Mouse (Mus musculus) ES-Bruce4 (cell line): ENCODE measurements around the gene Jrkl. TPM values are rescaled to one million over a fixed set of nuclear protein-coding genes. Genes with fewer than 3 reads are reported as not detected.

Experiments
- H3K27ac ChIP-seq: 2 replicates; pipeline ENCODE4 v1.5.1; 2012; ENCODE audit warnings: low read length, inconsistent platforms; ENCODE audit not compliant: insufficient read depth
- H3K27me3 ChIP-seq: 2 replicates; pipeline ENCODE4 v1.6.1; 2012; ENCODE audit warnings: mild to moderate bottlenecking, low read length, inconsistent platforms; ENCODE audit not compliant: control insufficient read depth, poor library complexity, insufficient read depth, severe bottlenecking
- H3K36me3 ChIP-seq: 2 replicates; pipeline ENCODE4 v1.6.1; 2012; ENCODE audit warnings: inconsistent platforms, mild to moderate bottlenecking, low read length, moderate library complexity; ENCODE audit not compliant: control insufficient read depth, poor library complexity, insufficient read depth, severe bottlenecking
- H3K4me1 ChIP-seq: one replicate; pipeline ENCODE4 v1.8.1; 2011; ENCODE audit warnings: low read length; ENCODE audit not compliant: control insufficient read depth, insufficient read depth
- H3K4me3 ChIP-seq: 2 replicates; pipeline ENCODE4 v1.5.1; 2011; ENCODE audit warnings: low read depth, mild to moderate bottlenecking, low read length
- H3K9ac ChIP-seq: 2 replicates; pipeline ENCODE4 v1.6.1; 2012; ENCODE audit warnings: low read depth, mild to moderate bottlenecking, inconsistent platforms; ENCODE audit not compliant: poor library complexity, severe bottlenecking
- H3K9me3 ChIP-seq: replicated peaks from 2 replicates; pipeline ENCODE4 v1.6.1; 2012; ENCODE audit warnings: mild to moderate bottlenecking, low read length, inconsistent platforms; ENCODE audit not compliant: control insufficient read depth, poor library complexity, insufficient read depth, severe bottlenecking
- CTCF ChIP-seq: IDR thresholded peaks from one replicate; pipeline ENCODE4 v1.8.1; 2011; ENCODE audit warnings: low read depth, low read length
- EP300 ChIP-seq: IDR thresholded peaks from 2 replicates; pipeline ENCODE4 v1.6.1; 2011; ENCODE audit warnings: low read depth, low read length; ENCODE audit not compliant: insufficient read depth
- POLR2A ChIP-seq: IDR thresholded peaks from one replicate; pipeline ENCODE4 v1.8.1; 2011; ENCODE audit warnings: low read length; ENCODE audit not compliant: insufficient read depth
- polyA plus RNA-seq: library from polyadenylated mRNA; stranded (reverse); fragments of >200 nt; gene quantifications from 2 replicates; pipeline ENCODE4 v1.2.4, GENCODE M21; 2011; ENCODE audit warnings: low read depth; ENCODE audit not compliant: missing spikeins, insufficient read depth, insufficient read length

Gene Jrkl
- polyA plus RNA-seq, 1 experiment, result 10.6 TPM

GRCm38 (mm10) chr9:13251251-13251650, 5.6 kb upstream of the Jrkl start:
- TF ChIP-seq CTCF (no peak), EP300 (no peak), POLR2A (no peak)
- Histone ChIP-seq H3K9ac (no peak overlapping the region), H3K9me3 (no peaks in the 10 kb centered on the region), H3K27ac (no peak overlapping the region), H3K4me1 (no peaks in the 10 kb centered on the region), H3K36me3 (no peaks in the 10 kb centered on the region), H3K27me3 (no peaks in the 10 kb centered on the region), H3K4me3 (no peak overlapping the region)

DNA sequence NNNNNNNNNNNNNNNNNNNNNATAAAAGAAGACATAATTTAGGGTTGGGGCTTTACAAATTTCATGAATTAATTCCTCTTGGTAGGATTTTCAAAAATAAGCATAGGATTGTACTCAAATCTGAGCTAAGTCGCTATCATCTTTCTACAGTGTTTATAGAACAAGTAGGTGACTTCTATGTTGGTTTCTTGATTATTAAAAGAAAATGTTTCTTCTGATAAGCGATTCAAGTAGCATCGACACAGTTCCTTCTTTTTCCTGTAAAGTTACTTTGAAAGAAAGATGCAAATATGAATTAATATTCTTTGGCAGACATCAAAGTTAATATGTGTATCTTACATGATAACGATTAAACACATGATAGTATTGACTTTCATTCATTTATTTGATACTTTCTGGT, 2.5 kb upstream of the Jrkl start:
- Histone ChIP-seq H3K27ac (no peak overlapping the region), H3K4me1 (no peaks in the 10 kb centered on the region), H3K4me3 (no peak overlapping the region), H3K36me3 (no peaks in the 10 kb centered on the region), H3K27me3 (no peaks in the 10 kb centered on the region), H3K9me3 (no peaks in the 10 kb centered on the region), H3K9ac (no peak overlapping the region)
- TF ChIP-seq EP300, result no peak

- Histone ChIP-seq H3K9me3 (no peaks in the 10 kb centered on the region), H3K4me1 (no peaks in the 10 kb centered on the region), H3K36me3 (no peaks in the 10 kb centered on the region), H3K9ac (peak within 1 kb of the TSS; percentile 82), H3K27me3 (no peaks in the 10 kb centered on the region), H3K27ac (peak within 1 kb of the TSS; percentile 12; the same call in 1 of the 2 replicates), H3K4me3 (peak within 1 kb of the TSS; percentile 58)
- TF ChIP-seq CTCF (no peak), EP300 (0 out of 2 replicates have a peak, but pooled peaks have one; percentile 7)
Observed at GRCm38 (mm10) chr9:13246815-13247638, 1.4 kb upstream of the Jrkl start, which contains the start of gene Ccdc82. Gene Ccdc82, plus strand, starts transcription at chr9:13246955.

GRCm38 (mm10) chr9:13242321-13242720, 3.3 kb downstream of the Jrkl start:
- Histone ChIP-seq H3K27ac (no peak overlapping the region), H3K27me3 (no peaks in the 10 kb centered on the region)
- no peak for TF ChIP-seq CTCF
- no peak for TF ChIP-seq POLR2A
- no peak for TF ChIP-seq EP300

DNA sequence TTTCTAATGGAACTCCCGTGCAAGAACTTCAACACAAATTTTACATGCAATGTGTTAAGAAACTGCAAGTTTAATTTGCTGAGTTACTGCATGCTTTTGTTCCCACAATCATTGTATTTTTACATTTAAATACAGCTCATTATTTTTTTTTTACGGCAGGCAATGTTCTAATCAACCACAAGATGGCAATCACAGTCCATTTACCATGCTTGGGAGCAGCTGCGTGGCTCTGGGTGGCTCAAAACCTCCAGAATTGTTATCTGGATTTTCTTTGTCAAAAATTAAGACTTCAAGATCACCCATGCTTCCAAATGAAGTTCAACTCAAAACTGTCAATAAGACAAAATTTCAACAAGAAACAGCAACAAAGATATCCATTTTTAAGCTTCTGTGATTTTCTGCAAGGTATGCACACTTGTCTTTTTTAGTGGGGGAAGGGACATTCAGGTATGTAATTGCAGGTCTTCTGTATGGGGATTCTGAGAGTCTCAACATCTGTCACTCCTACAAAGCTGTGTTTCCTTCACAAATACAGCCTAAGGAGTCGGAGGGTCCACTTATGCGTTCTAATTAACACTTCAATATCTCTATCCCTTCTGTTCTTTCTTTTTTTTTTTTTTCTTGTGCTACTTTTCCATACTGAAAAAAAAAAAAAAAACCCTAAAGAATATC, 13.9 kb downstream of the Jrkl start:
- Histone ChIP-seq H3K27ac (no peak overlapping the region), H3K9me3 (0 out of 2 replicates have a peak, but pooled peaks cover 2% of the 10 kb centered on the region), H3K4me1 (no peaks in the 10 kb centered on the region), H3K4me3 (no peak overlapping the region), H3K9ac (no peak overlapping the region), H3K27me3 (no peaks in the 10 kb centered on the region), H3K36me3 (no peaks in the 10 kb centered on the region)
- TF ChIP-seq EP300 (no peak), POLR2A (no peak), CTCF (peak; percentile 15)

More at GRCm38 (mm10) chr9:13242321-13242720, 3.3 kb downstream of the Jrkl start:
- Histone ChIP-seq H3K9me3 (no peaks in the 10 kb centered on the region), H3K4me3 (no peak overlapping the region), H3K36me3 (no peaks in the 10 kb centered on the region), H3K4me1 (no peaks in the 10 kb centered on the region), H3K9ac (no peak overlapping the region)

DNA sequence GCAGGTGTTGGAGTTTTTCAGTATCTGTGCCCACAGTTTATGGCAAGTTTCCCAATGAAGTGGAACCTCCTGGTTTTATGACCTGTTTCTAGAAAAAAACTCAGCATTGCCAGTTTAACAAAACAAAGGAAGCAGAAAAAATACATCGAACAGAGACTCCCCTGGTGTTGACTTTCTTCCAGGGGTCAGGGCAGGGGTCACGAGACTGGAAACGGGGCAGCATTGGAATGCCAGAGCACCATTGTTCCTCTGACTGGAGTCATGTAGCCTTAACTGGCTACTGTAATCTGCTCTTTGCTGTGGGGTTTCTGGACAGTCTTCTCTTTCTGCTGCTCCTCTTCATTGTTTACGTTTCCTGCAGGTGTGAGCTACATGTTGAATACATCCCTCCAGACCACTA, 15.1 kb downstream of the Jrkl start:
- Histone ChIP-seq H3K4me3 (no peak overlapping the region), H3K36me3 (no peaks in the 10 kb centered on the region), H3K27ac (no peak overlapping the region), H3K9me3 (0 out of 2 replicates have a peak, but pooled peaks cover 2% of the 10 kb centered on the region), H3K27me3 (no peaks in the 10 kb centered on the region), H3K4me1 (no peaks in the 10 kb centered on the region), H3K9ac (no peak overlapping the region)
- no peak for TF ChIP-seq CTCF
- TF ChIP-seq EP300, result no peak
- TF ChIP-seq POLR2A, result no peak
